Mouse (Mus musculus) 3T3-L1 (cell line): ENCODE results near the gene Irak3.
"Not testable (repeated sequence)": the region's sequence is repeated elsewhere in the genome, so short reads cannot be mapped to it uniquely, and the experiment has no call there.

ENCODE experiments used
- DNase-seq: peaks from one replicate; pipeline ENCODE4 v3.0.0-alpha.2; 2015; ENCODE audit warnings: low read depth, low spot score

Gene Irak3

DNA sequence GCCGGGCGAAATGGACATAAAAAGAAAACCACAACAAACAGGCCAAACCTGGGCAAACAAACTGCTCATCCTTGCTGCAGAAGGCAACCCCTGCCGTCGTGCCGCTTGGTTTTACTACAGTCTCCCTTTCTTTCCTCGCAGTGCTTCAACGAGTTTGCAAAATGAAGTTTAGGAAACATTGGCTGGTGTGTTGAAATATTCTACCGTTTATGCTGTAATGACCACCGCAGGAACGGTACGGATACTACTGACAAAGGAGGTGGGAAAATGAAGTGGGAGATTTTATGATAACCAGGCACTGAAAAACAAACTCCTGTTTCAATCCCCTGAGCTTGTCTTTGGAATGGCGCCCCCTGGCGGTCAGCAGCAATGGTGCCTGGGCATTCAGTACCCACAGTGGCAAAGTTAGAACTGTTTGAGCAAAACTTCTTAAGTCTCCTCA lies at the start of gene Irak3:
TSS of gene Irak3 (minus strand) at position 170 of the 442 bp plus-strand sequence.
- peak; percentile 67 for DNase-seq

DNA sequence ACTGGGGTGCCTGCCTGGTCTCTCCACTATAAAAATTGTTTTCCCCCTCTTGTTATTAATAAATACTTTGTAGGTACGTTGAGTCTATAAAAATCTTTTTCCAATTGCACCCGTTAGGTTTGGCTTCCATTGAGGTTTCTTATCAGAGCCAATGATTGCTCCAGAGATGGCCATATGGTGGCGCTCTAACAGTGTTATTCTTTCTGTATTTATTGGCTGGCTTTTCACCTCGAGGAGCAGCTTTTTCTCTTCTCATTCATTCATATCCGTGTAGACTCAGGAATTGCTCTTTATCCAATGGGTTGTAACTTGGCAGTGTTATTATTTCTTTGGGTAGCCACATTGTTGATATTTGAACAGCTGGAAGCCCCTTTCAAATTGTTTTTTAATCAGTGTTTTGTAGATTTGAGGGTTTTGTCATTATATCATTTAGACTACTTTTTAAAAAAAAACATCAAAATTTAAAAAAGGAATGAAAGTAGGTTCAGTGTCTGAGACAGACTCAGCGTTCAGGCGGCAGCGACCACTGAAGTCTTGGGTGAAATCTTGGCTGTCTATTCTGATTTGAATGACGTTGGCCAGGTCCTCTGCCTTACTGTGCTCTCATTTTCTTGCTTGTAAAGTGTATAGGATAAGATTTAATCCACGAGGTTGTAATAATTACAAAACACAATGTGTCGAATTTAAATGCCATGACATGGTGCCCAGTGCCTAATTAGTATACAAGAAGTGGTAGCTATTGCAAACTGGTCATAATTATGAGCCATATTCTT lies 49.2 kb upstream of the Irak3 start:
- DNase-seq = peak; percentile 22

DNA sequence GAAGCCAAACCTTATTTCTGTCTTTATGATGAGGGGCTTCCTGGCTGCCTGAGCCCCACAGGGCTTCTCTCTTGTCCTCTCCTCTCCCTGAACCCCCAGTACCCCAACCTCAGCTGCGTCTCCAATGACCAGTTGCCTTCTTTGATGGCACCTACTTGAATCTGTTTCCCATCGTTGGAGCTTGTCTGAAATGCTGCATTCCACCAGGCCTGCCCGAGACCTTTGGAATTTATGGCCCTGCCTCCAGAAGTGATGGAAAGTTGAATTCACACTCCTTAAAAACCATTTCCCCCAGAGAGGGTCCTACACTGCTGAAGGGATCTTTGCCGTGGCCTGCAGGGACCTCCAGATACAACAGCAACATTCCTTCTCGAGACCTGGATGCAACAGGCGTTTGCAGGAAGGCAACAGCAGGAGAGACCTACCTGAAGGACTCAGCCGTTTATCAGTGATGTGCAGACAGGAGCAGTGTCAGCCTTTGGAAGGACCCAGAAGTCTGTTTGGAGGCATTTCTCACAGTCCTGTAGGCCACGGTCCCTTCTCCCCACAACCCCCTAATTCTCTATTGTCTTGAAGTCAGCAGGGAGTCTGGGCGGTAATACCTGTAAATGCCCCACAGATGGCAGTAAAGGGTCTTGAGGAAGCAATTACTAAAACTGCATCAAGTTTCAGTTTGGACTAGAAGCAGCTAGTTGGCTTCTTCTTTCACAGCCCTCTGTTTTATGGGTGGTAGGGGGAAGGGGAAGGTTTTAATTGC lies 45.2 kb upstream of the Irak3 start:
- DNase-seq = peak; percentile 87

DNA sequence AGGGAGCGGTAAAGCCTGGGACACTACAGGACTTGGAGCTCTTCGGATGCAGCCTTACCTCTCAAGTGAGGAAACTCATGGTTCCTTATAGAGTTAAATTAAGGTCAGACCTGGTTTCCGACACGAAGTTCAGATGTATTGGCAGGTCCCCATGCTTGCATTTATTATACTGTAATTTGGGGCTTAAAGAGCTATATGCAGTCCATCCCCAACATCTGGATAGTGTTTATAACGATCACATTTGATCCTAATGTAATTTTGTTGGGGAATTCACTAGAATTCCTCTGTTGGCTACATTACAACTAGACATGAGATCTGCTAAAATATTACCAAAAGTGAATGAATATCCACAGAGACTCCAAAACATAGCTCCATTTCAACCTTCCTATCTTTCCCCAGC lies 43.8 kb upstream of the Irak3 start:
- DNase-seq = no peak

DNA sequence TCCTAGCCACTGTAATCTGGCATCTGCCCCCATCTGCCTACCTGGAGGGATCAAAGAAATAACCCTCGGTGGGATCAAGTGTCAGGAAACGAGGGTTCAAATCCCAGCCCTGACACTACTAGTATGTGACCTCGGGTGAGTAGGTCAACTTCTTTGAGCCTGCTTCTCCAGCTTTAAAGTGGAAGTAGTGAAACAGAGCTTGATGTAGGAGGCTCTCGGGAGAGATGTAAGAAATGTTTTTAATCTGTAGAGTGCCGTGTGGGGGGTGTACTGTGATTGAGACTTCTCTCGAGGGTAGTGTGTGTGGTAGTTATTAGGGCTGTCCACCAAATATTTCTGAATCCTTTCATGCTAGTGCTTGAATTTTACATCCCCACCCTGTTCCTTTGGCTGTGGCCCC lies 40.5 kb upstream of the Irak3 start:
- no peak for DNase-seq

DNA sequence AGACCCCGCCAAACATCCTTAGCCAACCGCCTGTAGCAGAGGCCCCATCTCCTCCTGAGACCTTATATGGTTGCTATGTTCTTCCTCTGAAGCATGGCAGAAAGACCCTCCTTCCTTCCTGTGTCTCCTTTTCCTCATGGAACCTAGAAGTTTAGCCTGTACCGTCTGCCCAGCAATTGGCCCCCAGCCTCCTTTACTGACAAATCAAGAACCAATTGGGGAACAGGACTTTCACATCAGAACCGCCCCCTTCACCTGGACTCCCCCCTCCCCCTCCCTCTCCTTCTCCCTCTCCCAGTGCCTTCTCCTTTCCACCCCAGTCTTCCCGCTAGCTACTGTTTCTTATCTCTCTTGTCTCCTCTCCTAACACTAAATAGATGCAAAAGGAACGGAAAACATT lies 37.5 kb upstream of the Irak3 start:
- no peak for DNase-seq

DNA sequence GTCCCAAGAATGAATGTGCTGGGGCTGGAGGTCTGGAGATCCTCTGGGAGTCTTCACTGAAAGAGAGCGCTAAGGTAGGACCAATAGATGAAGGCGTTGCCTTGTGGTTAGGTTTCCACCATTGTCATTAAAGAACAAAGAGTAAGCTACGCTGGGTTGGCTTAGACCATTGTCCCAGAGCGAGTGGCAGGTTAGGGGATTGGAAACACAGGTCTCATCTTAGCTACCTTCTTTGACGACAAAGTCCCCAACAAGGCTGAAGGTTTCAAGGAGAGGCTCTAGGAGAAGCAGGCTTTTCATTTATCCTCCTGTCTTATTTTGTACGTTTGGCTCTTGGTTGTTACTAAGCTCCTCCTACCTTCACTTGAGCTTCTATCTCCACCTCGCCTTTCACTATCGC lies 36.3 kb upstream of the Irak3 start:
- no peak for DNase-seq

DNA sequence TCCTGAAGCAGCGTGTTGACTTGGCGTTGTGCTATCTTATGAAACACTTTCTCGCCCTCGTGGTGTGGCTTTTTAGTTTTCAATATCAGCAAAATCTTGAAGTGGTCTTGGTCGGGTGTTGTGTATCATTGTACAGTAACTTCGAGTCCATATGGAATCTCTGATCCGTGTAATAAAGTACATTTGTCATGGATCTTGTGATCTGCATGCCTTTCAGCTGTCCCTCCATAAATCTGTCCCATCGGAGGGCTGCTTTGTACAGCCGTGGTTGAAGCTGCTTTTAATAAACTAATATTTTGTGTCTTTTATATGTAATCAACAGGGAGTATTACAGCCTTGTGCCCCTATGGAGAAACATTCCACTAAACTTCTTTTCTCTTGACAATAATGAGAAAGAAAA lies 34.9 kb upstream of the Irak3 start:
- DNase-seq = no peak

DNA sequence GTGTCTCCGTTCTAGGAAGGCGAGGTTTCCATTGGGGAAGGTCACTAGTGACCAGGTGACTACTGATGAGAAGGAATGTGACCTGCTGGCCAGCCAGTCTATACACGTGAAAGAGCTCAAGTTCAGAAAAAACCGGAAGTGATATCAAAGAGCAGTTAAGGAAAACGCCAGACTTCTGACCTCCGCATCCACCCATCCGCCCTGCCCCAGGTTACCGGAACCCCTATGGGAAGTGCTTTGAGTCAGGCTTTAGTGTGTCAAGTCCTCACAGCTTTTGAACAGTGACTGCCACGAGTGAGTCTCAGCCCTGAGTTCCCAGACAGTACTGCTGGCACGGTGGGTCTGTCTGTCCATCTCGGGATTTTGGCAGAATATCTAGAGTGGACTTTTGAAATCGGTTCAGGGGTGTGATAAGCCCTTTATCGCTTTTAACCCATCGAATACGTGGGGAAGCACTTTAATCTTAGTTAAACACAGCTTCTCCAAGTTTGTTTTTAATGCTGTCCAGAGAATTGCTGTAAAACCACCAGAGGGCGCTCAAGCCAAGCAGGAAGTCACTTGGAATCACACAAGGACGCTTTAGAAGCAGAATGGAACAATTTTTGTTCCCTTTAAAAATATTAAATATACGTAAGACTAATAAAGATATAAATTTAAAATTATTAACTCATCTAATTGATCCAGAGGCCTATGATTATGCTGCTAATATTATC lies 31.9 kb upstream of the Irak3 start:
- peak; percentile 78 for DNase-seq

DNA sequence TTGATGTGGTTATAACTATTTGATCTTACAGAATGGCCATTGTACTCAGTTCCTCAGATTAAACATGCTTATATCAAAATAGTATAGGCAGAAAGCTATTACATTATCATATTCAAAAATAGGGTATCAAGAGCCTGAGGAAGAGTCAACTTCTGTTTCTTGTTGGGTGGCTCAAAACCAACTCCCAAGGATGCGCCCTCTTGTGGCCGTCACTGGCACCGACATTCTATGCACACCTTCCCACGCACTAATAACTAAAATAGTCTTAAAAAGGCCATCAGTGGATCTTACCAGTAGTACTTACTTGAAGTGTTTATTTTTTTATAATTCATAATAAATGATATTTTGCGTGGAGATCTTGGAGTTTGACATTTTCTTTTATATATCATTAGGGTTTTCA lies 29.8 kb upstream of the Irak3 start:
- DNase-seq = peak; percentile 82

DNA sequence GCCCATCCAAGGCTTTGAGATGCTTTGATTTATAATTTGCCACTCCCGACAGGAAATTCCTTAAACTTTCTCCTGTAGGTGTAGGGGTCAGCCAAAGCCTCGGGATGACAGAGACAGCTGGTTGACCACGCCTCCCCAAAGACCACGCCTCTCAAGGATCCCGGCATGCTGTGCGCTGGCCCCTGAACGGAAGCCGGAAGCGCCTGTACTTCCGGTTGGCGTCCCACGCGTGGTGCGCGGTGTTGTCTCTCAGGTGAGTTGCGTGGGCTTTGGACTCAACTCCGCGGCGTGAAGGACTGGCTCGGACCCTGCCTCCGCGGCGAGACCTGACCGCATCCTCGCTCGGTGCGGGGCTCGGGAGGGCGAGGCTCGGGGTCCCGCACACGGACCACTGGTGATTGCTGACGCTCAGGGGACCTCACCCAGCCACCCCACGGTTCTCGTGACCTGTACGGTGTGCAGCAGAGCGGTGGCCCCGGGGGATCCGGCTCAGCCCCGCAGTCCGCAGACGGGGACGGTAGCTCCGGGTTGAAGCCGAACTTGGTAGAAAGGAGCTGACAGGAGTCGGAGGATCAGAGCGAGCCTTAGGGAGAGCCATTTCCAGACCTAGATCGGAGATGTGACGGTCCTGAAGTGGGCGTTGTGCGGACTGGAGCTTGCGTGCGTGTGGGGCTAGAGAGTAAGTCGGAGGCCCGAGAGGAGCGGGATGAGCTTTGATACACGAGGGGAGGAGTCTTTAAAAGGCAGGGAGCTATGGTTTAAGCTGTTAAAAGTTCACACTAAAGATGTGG lies 25.1 kb upstream of the Irak3 start, which contains the start of gene Llph:
TSS of gene Llph (plus strand) at position 200 of the 791 bp plus-strand sequence.
- peak; percentile 94 for DNase-seq

DNA sequence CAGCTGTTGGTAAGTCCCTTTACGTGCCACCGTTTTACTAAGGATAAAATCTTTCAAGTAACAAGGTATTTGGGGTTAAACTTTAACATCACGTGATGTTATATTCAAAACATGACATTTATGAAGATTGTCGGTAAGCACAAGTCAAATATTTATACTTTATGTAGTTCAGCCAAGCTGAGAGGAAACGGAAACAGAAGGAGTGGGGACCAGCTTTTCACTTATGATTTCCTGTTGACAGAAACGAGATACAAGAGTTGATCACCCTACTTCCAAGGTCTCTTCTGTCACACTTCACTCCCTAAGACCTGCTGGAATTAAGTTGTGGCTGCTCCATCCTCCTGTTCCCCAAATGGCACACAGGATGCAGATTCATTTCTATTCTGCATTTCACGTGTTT lies 18.8 kb upstream of the Irak3 start:
- DNase-seq = no peak

DNA sequence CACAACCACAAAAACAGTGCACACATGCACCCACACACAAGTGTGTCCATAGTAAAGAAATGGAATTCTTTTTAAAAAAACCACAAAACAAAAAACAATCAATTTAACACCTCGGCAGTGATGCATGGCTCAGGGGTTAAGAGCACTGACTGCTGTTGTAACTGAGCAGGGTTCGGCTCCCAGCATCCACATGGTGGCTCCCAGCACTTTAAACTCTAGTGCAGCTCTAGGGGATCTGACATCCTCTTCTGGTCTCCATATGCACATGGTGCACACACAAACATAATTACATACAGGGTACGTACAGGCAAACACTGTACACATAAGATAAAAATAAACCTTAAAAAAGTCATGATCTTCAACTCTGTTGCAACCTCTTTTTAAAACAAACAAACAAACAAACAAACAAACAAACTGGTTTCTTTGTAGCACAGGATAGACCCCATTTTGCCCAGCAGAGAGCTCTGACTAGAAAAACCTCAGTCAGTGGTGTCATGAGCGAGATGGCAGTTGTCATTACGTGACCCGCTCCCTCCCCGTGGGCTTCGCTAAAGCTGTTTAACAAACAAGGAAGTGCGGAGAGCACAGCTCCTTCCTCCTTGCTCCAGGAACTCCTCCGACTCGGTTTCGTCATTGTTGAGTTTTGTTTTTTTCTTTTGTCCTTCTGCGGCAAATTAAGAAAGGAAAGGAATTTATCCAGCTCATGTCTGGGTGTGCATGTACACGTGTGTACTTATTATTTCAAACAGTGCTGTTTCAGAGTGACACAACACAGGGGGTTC lies 17.8 kb upstream of the Irak3 start:
- no peak for DNase-seq

DNA sequence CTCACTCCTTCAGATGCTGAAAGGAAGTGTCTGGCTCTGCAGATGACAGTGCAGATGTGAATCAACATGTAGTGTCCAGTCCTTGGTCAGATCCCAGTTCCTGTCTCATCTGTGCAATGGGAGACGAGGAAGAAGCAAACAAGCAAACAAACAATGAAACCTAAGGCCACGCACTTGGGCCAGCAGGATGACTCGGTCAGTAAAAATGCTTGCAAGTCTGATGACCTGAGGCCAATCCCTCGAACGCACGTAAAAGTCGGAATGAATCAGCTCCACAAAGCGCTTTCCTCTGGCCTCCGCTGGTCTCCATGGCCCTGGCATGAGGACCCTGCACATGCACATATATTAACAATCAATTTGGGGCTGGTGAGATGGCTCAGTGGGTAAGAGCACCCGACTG lies 17.1 kb upstream of the Irak3 start:
- DNase-seq = peak; percentile 66

DNA sequence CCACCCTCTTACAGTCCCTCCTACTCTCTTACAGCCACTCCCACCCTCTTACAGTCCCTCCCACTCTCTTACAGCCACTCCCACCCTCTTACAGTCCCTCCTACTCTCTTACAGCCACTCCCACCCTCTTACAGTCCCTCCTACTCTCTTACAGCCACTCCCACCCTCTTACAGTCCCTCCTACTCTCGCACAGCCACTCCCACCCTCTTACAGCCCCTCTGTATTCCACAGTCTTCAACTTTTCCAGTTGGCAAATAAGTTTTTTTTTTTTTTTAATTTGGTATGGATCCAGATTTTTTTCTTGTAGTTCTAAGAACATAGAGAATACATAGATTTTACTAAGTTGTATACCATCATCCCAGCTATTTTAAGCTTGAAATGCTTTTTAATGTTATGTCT lies 15.2 kb upstream of the Irak3 start:
- DNase-seq = not testable (repeated sequence)

DNA sequence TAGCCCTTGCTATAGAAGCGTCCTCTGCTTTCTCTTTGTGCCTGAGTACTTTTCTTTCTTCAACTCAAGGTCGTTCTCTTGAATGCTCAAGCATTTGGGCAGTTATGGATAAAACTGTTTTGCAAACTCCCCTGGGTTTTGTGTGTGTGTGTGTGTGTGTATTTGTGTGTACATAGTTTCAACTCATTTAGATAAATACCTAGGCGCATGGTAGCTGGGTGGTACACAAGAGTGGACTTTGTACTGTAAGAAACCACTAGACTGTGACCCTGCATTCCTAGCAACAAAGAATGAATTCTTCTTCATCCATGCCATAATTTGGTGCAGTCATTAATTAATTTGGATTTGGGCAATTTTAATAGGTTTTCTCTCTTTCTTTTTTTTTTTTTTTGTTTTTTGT lies 8.2 kb upstream of the Irak3 start:
- no peak for DNase-seq

DNA sequence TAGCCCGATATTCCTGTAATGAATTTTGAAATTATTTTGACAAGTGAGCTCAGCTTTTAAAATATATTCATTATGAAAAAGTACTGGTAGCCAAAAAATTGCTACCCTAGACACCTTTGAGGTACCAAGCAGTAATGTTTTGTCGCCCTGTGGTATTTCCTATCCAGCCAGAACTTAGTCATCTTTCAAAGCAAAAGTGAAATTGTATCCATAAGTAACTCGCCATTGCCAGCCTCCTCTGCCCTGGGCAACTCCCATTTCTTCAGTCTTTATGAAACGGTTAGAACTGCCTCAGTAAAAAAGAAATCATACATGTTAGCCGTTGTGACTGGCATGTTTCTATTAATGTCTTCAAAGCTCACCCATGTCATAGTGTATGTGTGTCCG lies 7.6 kb upstream of the Irak3 start:
- peak; percentile 52 for DNase-seq

DNA sequence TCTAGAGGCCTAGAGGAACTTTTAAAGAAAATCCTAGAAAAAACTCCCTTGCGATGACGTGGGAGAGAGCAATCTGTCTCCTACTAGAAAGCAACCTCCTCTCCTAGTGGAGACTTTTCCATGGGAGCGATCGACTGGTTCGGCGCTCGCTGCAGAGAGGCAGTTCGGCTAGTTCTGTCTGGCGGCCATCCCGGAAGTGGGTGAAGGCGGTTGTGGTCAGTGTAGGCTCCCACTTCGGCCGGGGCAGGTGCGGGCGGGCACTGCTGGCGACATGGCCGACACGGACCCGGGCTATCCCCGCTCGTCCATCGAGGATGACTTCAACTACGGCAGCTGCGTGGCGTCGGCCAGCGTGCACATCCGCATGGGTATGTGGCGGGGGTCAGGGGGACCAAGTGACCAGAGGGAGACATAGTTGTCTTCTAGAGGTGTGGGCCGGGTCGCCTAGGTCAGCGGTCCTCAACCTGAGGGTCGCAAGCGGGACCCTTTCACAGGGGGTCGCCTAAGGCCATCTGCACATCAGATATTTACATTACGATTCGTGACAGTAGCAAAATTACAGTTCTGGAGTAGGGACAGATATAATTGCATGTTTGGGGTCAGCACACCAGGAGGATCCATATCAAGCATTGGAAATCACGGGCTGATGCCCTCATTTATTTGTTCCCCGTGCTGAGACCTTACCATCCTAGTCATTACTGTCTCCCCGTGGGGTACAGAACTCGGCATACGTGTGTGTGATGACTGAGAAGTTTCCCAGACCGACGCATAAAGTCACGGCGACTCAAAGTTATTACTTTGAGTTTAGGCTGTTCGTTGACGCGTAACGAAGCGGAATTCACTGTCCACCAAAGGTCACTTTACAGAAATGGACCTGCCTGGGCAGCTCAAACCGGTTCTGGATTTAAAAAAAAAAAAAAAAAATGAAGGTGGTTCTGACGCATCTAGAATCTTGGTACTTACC lies 6.9 kb upstream of the Irak3 start:
- DNase-seq = peak; percentile 95

DNA sequence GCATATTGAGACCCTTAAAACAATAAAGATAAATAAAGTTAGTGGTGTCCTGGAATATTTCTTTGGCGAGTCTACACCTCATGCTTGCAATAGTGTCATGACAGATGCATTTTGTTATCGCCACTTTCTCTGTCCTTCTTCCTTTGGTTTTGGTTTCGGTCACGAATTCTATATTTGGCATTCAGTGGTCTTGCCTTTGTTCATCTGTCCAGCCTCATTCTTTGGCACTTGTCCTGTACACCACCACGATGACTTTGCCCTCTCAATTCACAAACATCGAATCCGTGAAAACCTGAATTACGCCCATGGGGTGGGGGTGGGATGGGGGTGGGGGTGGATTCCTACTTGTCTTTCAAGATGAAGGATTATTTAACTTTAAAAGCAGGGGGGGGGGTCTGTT lies 6.1 kb upstream of the Irak3 start:
- no peak for DNase-seq
